Mouse (Mus musculus): ENCODE measurements around the gene Cnnm2. TPM values are rescaled to one million over a fixed set of nuclear protein-coding genes. Genes with fewer than 3 reads are reported as not detected.

Cnnm2 gene
- total and polyA plus RNA-seq, 3 experiments, result 4.0 to 10.7 TPM; not detected in 1

DNA sequence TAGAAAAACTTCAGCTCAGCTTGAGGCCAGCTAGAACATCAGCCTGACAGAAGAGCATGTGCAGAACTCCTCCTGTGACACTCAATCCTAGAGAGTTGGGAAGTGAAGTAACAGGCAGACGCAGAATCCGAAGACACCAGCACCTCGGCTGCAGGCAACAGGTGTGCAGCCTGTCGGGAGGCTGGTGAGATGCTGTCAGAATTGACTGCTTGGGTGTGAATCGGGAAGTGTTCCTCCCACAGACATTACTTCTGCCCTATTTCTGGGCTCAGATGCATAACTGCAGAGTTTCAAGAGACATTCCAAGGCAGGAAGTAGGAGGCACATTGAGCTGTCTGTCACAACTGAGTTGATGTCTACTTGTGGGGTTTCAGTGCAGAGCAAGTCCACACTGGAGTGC, 72.9 kb downstream of the Cnnm2 start:
- Histone ChIP-seq H3K79me2 (ENCODE audit: control insufficient read depth, insufficient read depth, low read length, poor library complexity) (no peaks in the 10 kb centered on the region), H3K4me3 (ENCODE audit: control insufficient read depth in 1 of 2, insufficient read depth in 1 of 2, low read depth in 2 of 2, low read length in 2 of 2) (no peak overlapping the region), H3K4me1 (ENCODE audit: control insufficient read depth in 1 of 2, insufficient read depth in 2 of 2, low read length in 2 of 2) (peaks cover 0 to 8% of the 10 kb centered on the region in 2 experiments; a peak in 2 of 4 replicates), H3K36me3 (ENCODE audit: control insufficient read depth in 1 of 2, insufficient read depth in 2 of 2, low read length in 2 of 2) (peaks cover 0 to 7% of the 10 kb centered on the region in 2 experiments; a peak in 2 of 4 replicates), H3K27ac (ENCODE audit: control insufficient read depth, low read depth, low read length) (no peak overlapping the region), H3K27me3 (ENCODE audit: control insufficient read depth in 1 of 2, insufficient read depth in 2 of 2, low read length in 2 of 2) (no peaks in the 10 kb centered on the region), H3K9me3 (replicated peaks; ENCODE audit: insufficient read depth, low read length) (no peaks in the 10 kb centered on the region), H3K9ac (ENCODE audit: control insufficient read depth, low read depth, low read length, poor library complexity, severe bottlenecking) (no peak overlapping the region)
- no peak for DNase-seq (ENCODE audit: low read depth, low spot score)
- TF ChIP-seq NELFE (IDR thresholded peaks at IDR 0.05; ENCODE audit: low read depth, low read length), result no peak
- TF ChIP-seq TAL1 (IDR thresholded peaks at IDR 0.05; ENCODE audit: low read length), result no peak
- no peak for TF ChIP-seq CHD2 (IDR thresholded peaks at IDR 0.05; ENCODE audit: low read length)
- no peak for TF ChIP-seq ZKSCAN1 (IDR thresholded peaks at IDR 0.05; ENCODE audit: low read depth, low read length)
- no peak for TF ChIP-seq USF1 (IDR thresholded peaks at IDR 0.05; ENCODE audit: low read depth, low read length)
- TF ChIP-seq UBTF (IDR thresholded peaks at IDR 0.05; ENCODE audit: borderline replicate concordance, insufficient read depth, low read depth, low read length), result no peak
- no peak for TF ChIP-seq MYB (IDR thresholded peaks at IDR 0.05; ENCODE audit: low read depth, low read length)
- no peak for TF ChIP-seq NRF1 (IDR thresholded peaks at IDR 0.05; ENCODE audit: insufficient read depth, low read depth, low read length, poor library complexity, severe bottlenecking)
- no peak for TF ChIP-seq MXI1 (IDR thresholded peaks at IDR 0.05; ENCODE audit: low read depth, low read length)
- TF ChIP-seq TCF12 (IDR thresholded peaks at IDR 0.05; ENCODE audit: low read depth, low read length), result no peak
- TF ChIP-seq HCFC1 (IDR thresholded peaks at IDR 0.05; ENCODE audit: low read depth, low read length), result no peak
- TF ChIP-seq USF2 (IDR thresholded peaks at IDR 0.05; ENCODE audit: borderline replicate concordance in 1 of 2, insufficient read depth in 1 of 2, low read depth in 1 of 2, low read length in 2 of 2), result no peak

DNA sequence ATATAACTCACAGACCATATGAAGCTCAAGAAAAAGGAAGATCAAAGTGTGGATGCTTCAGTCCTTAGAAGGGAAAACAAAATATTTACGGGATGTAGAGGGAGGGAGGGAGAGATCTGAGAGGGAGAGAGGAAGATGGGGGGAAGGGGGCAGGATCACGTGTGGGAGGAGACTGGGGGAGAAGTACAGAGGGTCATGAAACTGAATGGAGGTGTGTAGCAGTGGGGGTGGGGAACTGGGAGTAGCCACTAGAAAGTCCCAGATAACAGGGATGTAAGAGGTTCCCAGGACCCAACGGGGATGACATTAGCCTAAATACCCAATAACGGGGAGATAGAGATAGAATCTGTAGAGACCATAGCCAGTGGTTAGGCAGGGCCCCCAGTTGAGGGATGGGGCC, 73.9 kb downstream of the Cnnm2 start:
- Histone ChIP-seq H3K4me1 (ENCODE audit: control insufficient read depth in 1 of 2, insufficient read depth in 2 of 2, low read length in 2 of 2) (peaks cover 0 to 8% of the 10 kb centered on the region in 2 experiments; a peak in 2 of 4 replicates), H3K9ac (ENCODE audit: control insufficient read depth, low read depth, low read length, poor library complexity, severe bottlenecking) (no peak overlapping the region), H3K36me3 (ENCODE audit: control insufficient read depth in 1 of 2, insufficient read depth in 2 of 2, low read length in 2 of 2) (peaks cover 0 to 7% of the 10 kb centered on the region in 2 experiments; a peak in 2 of 4 replicates), H3K9me3 (replicated peaks; ENCODE audit: insufficient read depth, low read length) (no peaks in the 10 kb centered on the region), H3K79me2 (ENCODE audit: control insufficient read depth, insufficient read depth, low read length, poor library complexity) (no peaks in the 10 kb centered on the region), H3K4me3 (ENCODE audit: control insufficient read depth in 1 of 2, insufficient read depth in 1 of 2, low read depth in 2 of 2, low read length in 2 of 2) (no peak overlapping the region), H3K27ac (ENCODE audit: control insufficient read depth, low read depth, low read length) (no peak overlapping the region), H3K27me3 (ENCODE audit: control insufficient read depth in 1 of 2, insufficient read depth in 2 of 2, low read length in 2 of 2) (no peaks in the 10 kb centered on the region)
- DNase-seq (ENCODE audit: low read depth, low spot score), result no peak
- TF ChIP-seq SIN3A (IDR thresholded peaks at IDR 0.05; ENCODE audit: low read length) (no peak), KAT2A (conservative IDR thresholded peaks at IDR 0.05; ENCODE audit: low read depth, low read length) (no peak), GABPA (IDR thresholded peaks at IDR 0.05; ENCODE audit: low read depth, low read length) (no peak), GATA1 (IDR thresholded peaks at IDR 0.05; ENCODE audit: low read depth, low read length) (no peak), JUND (IDR thresholded peaks at IDR 0.05; ENCODE audit: low read depth, low read length) (no peak), MYC (IDR thresholded peaks at IDR 0.05; ENCODE audit: low read depth, low read length) (no peak), POLR2AphosphoS2 (IDR thresholded peaks at IDR 0.05; ENCODE audit: low read length) (no peak), POLR2A (IDR thresholded peaks at IDR 0.05; ENCODE audit: control insufficient read depth in 1 of 2, insufficient read depth in 1 of 2, low read depth in 1 of 2, low read length in 2 of 2, poor library complexity in 1 of 2) (no peak), MAZ (IDR thresholded peaks at IDR 0.05; ENCODE audit: low read depth, low read length) (no peak), MAFK (IDR thresholded peaks at IDR 0.05; ENCODE audit: borderline replicate concordance, low read depth, low read length) (no peak), E2F4 (IDR thresholded peaks at IDR 0.05; ENCODE audit: borderline replicate concordance, low read depth, low read length) (no peak), TAL1 (IDR thresholded peaks at IDR 0.05; ENCODE audit: low read length) (no peak), CHD2 (IDR thresholded peaks at IDR 0.05; ENCODE audit: low read length) (no peak), MXI1 (IDR thresholded peaks at IDR 0.05; ENCODE audit: low read depth, low read length) (no peak), RCOR1 (IDR thresholded peaks at IDR 0.05; ENCODE audit: low read depth, low read length) (no peak), ETS1 (IDR thresholded peaks at IDR 0.05; ENCODE audit: low read depth, low read length) (no peak), UBTF (IDR thresholded peaks at IDR 0.05; ENCODE audit: borderline replicate concordance, insufficient read depth, low read depth, low read length) (no peak)
